Mouse (Mus musculus) left cerebral cortex, adult 2 months (tissue): Measurements from ENCODE around the gene Vax2. TPM values are rescaled to one million over a fixed set of nuclear protein-coding genes. Genes with fewer than 3 reads are reported as not detected.

ENCODE experiments used
- DNase-seq, 2 experiments: peaks; one replicate each; pipeline ENCODE4 v3.0.0; 2021 to 2022; ENCODE audit warnings: low spot score in 2 of 2, mixed read lengths in 1 of 2; ENCODE audit errors: extremely low spot score in 1 of 2
- H3K27ac ChIP-seq: fragments of 200-600 bp; 2 replicates; pipeline ENCODE4 v1.8.1; 2022
- H3K4me3 ChIP-seq: fragments of 200-600 bp; 2 replicates; pipeline ENCODE4 v1.8.1; 2022
- CTCF ChIP-seq: fragments of 200-600 bp; IDR thresholded peaks from 2 replicates; pipeline ENCODE4 v1.8.1; 2022; ENCODE audit warnings: antibody characterized with exemption, mild to moderate bottlenecking, moderate library complexity
- intact Hi-C: fragments of 180-260 bp; cut with DNase I; formaldehyde crosslinking; loops from one replicate; pipeline ENCODE4 v1.15.1; 2025
- long read RNA-seq, 2 experiments: library from polyadenylated mRNA; stranded (forward); transcript quantifications; one replicate each; pipeline ENCODE4 v2.0.0; 2021; ENCODE audit warnings: borderline mapping rate in 2 of 2
- total RNA-seq, 2 experiments: library from RNA; stranded (reverse); gene quantifications; 2 replicates each; pipeline ENCODE4 v1.2.3; 2021

The Vax2 gene
- total RNA-seq = not detected
- long read RNA-seq, experiment 1 = 0 reads
- long read RNA-seq, experiment 2 = 0 reads

DNA sequence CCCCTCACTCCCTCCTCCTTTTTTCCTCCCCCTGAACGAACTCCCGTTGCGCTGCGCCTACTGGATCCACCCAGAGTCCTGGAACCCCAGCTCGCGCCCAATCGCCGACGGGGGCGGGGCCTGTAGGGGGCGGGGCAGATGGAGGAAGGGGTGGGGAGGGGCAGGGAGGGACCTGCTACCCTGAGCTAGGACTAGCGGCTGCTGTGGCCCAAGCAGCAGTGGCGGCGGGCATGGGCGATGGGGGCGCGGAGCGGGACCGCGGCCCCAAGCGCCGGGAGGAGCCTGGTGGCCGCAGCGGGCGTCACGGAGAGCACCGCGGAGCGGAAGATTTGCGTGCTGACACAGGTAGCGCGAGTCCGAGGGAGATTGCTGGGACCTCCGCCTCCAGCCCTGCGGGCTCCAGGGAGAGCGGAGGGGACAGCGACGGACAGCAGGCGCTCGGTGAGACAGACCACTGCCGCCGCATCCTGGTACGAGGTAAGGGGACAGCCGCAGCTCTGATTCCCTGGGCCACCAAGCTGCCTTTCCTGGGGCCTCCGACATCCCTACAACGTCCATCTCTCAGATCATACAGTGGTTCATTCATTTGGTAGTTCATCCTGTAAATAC lies at the start of gene Vax2:
Gene Vax2 (plus strand): TSS at position 198 of the 609 bp plus-strand sequence.
- no peak for TF ChIP-seq CTCF
- no peak for DNase-seq
- Histone ChIP-seq H3K4me3 (0 out of 2 replicates have a peak within 1 kb of the TSS, but pooled peaks have one; percentile 7), H3K27ac (no peak within 1 kb of the TSS)
- intact Hi-C loops = loop anchor here (10.0 kb wide), 1 partner anchor 636 kb away; the partner anchor contains the start of genes Pcgf1 and Tlx2

DNA sequence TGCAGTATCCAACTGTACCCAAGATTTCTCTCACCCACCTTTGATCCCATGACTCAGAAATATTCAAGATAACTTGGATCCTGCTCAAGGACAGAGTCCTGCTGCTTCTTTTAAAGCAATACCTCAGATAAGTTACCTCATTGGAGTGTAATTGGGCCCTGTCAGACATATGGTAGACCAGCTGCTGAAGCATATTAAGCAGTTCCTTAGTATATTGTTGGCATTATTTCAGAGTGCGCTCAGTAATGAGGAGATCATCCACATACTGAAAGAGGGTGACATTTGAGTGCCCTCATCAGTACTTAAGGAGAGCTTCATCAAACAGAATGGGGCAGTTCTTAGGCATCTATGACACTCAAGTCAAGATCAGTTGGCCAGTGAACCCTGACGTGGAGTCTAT lies 46.1 kb upstream of the Vax2 start:
- H3K4me3 ChIP-seq = no peak overlapping the region

DNA sequence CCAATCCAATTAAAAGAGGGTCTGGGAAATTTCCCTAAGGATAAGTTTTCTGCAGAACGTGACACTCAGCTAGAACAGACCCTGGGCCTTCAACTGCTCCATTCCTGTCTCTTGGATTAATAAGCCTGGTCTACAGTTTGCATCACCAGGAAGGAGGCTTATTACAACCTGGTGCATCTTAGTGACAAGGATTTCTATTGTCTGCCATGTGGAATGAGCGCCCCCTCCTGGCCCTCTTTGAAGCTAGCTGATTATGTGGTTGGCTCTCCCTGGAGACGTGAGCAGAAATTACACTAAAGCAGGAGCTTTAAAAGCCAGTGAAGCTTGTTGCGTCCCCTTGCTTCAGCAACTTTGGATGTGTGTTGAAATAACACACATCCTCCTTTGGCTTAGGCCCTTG lies 37.7 kb upstream of the Vax2 start:
- Histone ChIP-seq H3K27ac (no peak overlapping the region), H3K4me3 (no peak overlapping the region)
- intact Hi-C loops = loop anchor here (1.0 to 10.0 kb wide), 5 partner anchors 90 to 449 kb away; no protein-coding TSS in a partner anchor
- TF ChIP-seq CTCF = peak; percentile 84
- DNase-seq = peak; percentile 67 to 79

More for the DNA sequence above, 46.1 kb upstream of the Vax2 start:
- TF ChIP-seq CTCF = no peak
- no peak overlapping the region for H3K27ac ChIP-seq
- intact Hi-C loops = no loop called here
- DNase-seq = no peak

DNA sequence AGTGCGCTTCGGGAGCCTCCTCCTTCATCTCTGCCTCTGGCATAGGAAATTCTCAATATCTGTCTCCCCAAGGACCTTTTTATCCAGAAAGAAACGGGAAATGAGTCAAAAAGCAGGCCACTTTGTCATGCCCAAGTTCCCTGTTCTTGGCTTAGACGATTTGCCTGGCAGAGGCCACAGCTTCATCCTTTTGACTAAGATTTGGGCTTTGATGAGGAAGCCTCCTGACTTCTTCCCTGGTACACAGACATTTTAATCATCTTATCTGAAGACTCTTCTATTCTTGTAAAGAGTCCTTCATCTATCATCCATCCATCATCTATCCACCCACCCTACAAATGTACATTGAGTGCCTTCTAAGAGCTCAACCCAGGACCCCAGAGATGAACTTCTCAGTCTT lies 33.3 kb upstream of the Vax2 start, which contains the start of gene Cd207:
Gene Cd207 (minus strand): TSS at position 101 of the 400 bp plus-strand sequence.
- intact Hi-C loops = loop anchor here (10.0 kb wide), 2 partner anchors 393 to 453 kb away; no protein-coding TSS in a partner anchor
- Histone ChIP-seq H3K27ac (no peak within 1 kb of the TSS), H3K4me3 (no peak within 1 kb of the TSS)
- DNase-seq = no peak
- TF ChIP-seq CTCF = no peak

DNA sequence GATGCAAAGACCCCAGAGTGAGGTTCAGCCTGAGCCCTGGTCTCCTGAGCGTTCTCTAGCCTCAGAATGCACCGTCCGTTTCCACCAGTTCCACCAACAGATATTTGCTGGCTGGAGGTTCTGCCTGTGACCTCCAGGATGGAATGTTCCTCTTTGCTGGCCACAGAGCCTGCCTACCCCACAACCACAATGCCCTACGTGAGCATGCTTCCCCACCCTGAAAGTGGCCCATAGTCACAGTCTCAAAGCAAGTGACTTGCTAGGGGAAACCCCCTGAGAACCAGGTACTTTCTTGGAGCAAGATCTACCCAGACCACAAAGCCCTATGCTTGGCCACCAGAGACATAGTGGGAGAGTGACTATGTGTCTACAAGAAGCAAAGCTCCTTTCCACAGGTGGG lies 21.7 kb upstream of the Vax2 start:
- TF ChIP-seq CTCF = no peak

DNA sequence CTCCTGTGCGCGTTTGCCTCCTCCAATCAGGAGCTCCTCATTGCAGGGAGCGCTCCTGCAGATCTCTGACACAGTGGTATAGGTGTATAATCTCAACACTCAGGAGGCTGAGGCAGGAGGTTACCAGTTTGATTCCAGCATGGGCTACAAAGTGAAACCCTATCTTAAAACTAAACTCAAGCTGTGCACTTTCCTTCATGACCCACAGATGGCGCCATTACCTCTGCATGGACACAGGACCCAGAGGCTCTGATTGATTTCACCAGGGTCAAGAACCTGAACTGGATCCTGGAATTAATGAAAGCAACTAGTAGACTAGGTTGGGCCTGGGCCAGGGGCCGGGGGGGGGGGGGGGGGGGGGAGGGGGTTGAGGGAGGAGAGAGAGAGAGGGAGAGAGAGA lies 20.8 kb upstream of the Vax2 start:
- Histone ChIP-seq H3K27ac (no peak overlapping the region), H3K4me3 (no peak overlapping the region)
- DNase-seq = no peak
- intact Hi-C loops = loop anchor here (5.0 kb wide), 1 partner anchor 42 kb away; no protein-coding TSS in a partner anchor
- peak; percentile 67 for TF ChIP-seq CTCF

More for the DNA sequence above, 21.7 kb upstream of the Vax2 start:
- intact Hi-C loops = no loop called here
- no peak for DNase-seq
- Histone ChIP-seq H3K4me3 (no peak overlapping the region), H3K27ac (no peak overlapping the region)

DNA sequence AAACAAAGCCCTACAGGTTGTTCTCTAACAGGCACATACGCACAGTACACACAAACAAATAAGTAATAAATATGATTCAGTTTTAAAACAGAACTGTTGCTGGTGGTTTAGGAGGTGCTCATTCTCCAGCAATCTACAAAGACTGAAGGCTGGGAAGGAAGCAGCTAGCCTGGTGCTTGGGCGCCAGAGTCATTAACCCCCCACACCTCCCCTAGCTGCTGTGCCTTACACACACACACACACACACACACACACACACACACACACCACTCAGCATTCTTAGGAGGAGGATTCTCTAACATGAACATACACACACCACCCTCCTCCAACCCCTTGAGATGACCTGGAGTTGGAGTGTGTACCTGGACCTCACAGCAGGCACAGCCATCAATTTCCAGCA lies 20.1 kb upstream of the Vax2 start:
- H3K4me3 ChIP-seq = no peak overlapping the region
- intact Hi-C loops = loop anchor here (5.0 kb wide), 1 partner anchor 41 kb away; no protein-coding TSS in a partner anchor

DNA sequence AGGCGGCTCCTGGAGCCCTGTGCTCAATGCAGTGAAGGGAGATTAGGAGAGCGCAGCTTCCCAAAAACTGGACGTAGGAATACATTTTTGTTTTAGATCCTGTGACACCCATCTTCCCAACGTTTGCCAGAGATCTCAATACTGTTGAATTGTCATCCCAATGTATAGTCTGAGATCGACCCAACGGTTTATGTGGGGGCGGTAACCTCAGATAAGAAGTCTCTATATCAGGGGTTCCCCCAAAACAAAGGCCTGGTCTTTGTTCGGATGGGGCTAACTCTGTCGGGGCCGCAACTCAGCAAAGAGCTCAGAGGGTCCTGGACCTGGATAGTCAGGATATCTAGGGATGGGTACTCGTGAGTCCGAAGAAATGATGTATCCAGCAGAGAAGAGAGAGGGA lies 18.1 kb upstream of the Vax2 start:
- intact Hi-C loops = loop anchor here (2.0 to 5.0 kb wide), 2 partner anchors 39 to 58 kb away; no protein-coding TSS in a partner anchor
- Histone ChIP-seq H3K4me3 (no peak overlapping the region), H3K27ac (no peak overlapping the region)
- no peak for DNase-seq
- no peak for TF ChIP-seq CTCF

More for the DNA sequence above, 20.1 kb upstream of the Vax2 start:
- no peak overlapping the region for H3K27ac ChIP-seq
- no peak for TF ChIP-seq CTCF
- no peak for DNase-seq

DNA sequence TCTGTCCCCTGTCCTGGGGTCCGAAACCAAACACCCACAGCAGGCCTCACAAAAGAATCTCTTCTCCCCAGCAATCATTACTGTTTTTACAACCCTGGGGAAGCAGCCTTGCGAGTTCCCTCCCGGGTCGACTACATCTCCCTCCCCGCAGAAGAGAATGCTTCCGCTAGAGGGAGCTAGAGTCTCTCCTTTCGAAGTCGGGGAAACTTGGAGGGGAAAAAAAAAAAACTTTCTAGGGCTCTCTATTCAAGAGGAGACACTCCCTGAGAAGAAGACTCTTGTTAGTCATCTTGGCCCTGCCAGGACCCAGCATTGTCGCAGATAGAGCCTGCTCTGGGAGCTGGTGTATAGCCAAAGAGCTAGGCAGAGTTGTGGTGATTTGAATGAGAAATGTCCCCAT lies 17.2 kb upstream of the Vax2 start:
- TF ChIP-seq CTCF = peak; percentile 79
- peak in 1 of 2 experiments; percentile 40 for DNase-seq
- no peak overlapping the region for H3K4me3 ChIP-seq
- H3K27ac ChIP-seq = no peak overlapping the region
- intact Hi-C loops = loop anchor here (2.0 to 5.0 kb wide), 2 partner anchors 38 to 57 kb away; no protein-coding TSS in a partner anchor

DNA sequence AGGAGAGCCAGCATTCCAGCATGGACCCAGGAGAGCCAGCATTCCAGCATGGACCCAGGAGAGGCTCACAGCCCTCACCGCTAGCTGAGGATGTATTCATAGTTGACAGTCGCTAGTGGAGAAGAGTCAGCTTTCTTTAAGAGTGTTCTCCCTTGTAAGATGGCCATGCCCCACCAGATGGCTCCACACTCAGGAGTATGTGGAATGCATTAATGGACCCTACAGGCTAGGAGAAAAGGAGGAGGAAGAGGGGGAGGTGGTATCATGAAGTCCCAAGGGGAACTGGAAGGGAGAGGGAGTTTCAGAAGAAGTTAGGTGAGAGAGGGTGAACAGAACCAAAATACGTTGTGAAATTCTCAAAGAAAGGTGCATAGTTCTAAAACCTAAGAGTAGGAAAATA lies 15.3 kb upstream of the Vax2 start:
- H3K4me3 ChIP-seq = no peak overlapping the region
- H3K27ac ChIP-seq = no peak overlapping the region
- TF ChIP-seq CTCF = no peak
- DNase-seq = no peak
- intact Hi-C loops = no loop called here

DNA sequence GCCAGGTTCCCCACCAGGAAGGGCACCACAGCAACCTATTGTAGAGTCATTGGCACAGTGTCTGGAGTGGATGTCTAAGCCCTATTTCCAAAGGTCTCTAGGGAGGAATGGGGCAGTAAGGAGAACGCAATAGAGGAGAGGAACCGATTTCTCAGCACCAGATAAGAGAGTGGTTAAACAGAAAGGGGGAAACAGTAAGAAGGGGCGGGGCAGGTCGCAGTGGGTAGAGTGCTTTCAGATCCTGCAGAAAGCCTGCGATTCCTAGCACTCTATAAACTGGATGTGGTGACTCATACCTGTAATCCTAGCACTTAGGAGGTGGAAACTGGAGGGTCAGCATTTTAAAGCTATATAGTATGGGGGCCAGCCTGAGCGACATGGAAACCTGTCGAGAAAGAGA lies 14.4 kb upstream of the Vax2 start:
- intact Hi-C loops = no loop called here
- DNase-seq = no peak
- no peak overlapping the region for H3K4me3 ChIP-seq
- no peak for TF ChIP-seq CTCF
- H3K27ac ChIP-seq = no peak overlapping the region

DNA sequence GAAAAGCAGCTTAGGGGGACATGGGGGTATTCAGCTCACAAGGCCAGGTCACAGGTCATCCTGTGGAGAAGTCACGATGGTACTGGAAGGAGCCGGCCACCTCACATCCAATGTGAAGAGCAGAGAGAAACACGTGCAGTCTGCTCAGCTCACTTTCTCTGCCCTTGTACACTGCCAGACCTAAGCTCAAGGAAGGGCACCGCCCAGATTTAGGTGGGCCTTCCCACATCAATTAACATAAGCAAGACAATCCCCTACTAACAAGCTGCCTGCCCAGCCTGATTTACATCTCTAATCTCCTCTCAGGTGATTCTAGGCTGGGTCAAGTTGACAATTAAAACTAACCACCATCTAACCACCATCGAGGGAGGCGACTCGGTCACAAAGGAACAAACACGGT lies 13.1 kb upstream of the Vax2 start:
- DNase-seq = no peak
- Histone ChIP-seq H3K4me3 (no peak overlapping the region), H3K27ac (no peak overlapping the region)
- intact Hi-C loops = no loop called here
- no peak for TF ChIP-seq CTCF

DNA sequence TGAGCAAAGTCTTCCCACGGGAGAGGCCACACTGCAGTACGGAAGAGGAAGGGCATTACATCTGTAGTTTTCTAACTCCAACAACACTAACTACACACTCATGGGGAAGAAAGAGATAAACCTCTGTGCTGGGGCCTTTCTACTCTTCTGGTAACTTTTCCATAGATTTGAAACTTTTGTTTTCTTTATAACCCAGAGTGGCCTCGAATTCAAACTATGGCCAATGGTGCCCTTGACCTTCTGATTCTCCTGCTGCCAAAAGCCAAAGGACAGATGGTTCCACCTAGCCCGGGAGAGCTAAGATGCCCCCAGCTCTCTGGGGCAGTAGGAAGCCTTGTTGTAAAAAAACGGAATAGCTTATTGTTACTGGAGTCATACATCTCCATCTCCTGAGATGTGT lies 11.1 kb upstream of the Vax2 start:
- intact Hi-C loops = loop anchor here (1.0 kb wide), 1 partner anchor 14 kb away; no protein-coding TSS in a partner anchor

More for the DNA sequence above, 11.1 kb upstream of the Vax2 start:
- Histone ChIP-seq H3K4me3 (no peak overlapping the region), H3K27ac (no peak overlapping the region)
- TF ChIP-seq CTCF = no peak
- no peak for DNase-seq
